Mouse (Mus musculus): ENCODE results near the gene Zbtb1. TPM values are rescaled to one million over a fixed set of nuclear protein-coding genes. Genes with fewer than 3 reads are reported as not detected.

Gene Zbtb1
- total RNA-seq, 2 experiments from 2014 or later = 3.6 to 4.3 TPM

DNA sequence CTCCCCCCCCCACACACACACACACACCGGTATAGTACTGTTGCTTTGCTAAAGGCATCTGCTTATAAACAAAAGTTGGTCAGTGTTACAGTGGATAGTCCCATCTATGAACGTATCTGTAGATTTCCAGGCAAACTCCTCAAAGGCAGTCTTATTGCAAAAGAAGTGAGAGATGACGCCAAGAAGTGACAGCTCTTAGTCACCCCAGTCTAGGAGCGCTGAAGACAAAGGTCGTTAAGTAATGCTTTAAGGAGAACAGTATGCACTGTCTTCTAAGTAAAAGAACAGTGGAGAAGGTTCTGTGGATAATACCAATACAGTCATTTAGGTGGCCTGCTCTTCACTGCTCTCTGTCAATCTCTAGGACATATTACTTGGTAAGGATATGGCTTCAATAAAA, 22.9 kb downstream of the Zbtb1 start:
- intact Hi-C loops (cut with DNase I) = no loop called here
- no peak for DNase-seq
- Histone ChIP-seq H3K4me3 (no peak overlapping the region), H3K27ac (no peak overlapping the region)
- TF ChIP-seq CTCF (IDR thresholded peaks at IDR 0.05) = no peak

DNA sequence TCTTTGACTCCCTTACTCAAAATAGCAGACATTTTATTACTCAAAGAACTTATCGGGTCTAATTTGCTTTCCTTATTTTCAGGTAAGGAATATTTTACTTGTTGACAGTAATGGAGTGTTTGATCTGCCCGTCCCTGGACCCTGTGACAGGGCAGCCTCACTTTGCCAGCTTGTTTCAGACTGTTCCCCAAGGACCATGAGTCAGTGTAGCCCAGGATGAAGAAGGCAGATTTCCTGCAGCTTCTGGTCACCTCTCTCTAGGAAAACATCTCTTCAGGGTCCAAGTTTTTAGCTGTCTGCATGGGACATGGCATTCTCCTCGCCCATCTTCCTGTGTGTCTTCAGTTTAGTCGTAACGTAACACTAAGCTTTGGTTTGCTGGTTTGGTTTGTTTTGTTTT, 27.2 kb downstream of the Zbtb1 start:
- Histone ChIP-seq H3K27ac (no peak overlapping the region), H3K4me3 (no peak overlapping the region)
- no peak for DNase-seq
- intact Hi-C loops (cut with DNase I) = no loop called here
- TF ChIP-seq CTCF (IDR thresholded peaks at IDR 0.05) = no peak

DNA sequence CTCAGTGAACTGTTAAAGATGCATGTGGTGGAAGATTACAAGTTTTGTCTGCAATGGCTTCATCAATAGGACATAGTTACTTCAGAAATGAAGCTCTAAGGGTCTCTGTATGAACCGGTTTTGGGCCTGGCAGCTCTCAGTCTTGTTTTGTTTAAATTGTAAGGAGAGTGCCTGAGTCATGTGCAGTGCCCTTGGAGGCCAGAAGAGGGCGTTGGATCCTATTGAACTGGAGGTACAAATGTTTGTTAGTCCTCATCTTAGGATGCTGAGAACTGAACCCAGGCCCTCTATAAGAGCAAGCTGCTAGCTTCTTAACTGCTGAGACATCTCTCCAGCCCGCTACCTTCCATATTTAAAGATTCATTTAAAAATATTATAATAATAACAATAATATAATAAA, 31.6 kb downstream of the Zbtb1 start:
- peak; percentile 32 for TF ChIP-seq CTCF (IDR thresholded peaks at IDR 0.05)
- H3K27ac ChIP-seq = no peak overlapping the region
- intact Hi-C loops (cut with DNase I) = loop anchor here (5.0 kb wide), 1 partner anchor 136 kb away; no protein-coding TSS in a partner anchor
- H3K4me3 ChIP-seq = no peak overlapping the region
- no peak for DNase-seq

DNA sequence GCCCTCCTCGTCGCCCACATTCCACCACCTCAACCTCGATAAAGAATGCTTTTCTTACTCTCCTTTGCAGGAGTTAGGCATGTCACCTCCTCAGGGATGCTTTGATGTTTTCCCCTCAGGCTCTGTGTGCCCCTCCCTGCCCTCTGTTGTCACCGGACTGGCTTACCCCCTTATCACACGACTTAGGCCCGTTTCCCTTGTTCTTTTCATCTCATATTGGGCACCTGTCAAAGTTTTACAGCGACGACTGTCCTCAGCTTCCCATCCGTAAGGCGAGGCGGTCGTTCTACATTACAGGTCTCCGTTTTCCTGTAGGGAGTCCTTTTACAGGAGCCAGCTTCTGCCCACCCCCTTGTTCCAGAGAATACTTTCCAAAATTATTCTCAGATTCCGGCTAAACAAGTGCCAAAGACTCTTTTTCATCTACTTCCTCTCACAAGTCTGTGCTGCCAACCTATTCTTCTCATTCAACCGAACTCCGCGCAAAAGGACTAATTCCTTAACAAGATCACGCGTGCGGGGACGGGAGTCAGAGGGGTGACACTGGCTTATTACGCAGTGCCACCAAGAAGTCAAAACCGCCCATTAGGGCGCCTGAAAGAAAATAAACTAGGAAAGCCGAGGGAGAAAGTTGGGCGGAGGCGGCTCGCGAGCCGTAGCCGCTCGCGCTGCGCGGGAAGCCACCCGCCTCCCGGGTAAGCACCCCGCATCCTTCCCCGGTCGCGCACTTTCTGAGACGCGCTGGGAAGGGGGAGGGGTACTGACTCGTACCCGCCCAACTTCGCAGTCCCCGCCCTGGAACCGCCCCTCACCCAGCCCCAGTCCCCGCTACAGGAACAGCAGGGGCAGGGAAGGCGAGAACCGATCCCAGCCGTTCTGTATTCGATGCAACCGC, 33.2 kb downstream of the Zbtb1 start:
- Histone ChIP-seq H3K4me3 (peak overlapping the region; percentile 82), H3K27ac (peak overlapping the region; percentile 98)
- TF ChIP-seq CTCF (IDR thresholded peaks at IDR 0.05) = no peak
- DNase-seq = peak; percentile 94
- intact Hi-C loops (cut with DNase I) = loop anchor here (5.0 kb wide), 1 partner anchor 134 kb away; no protein-coding TSS in a partner anchor

DNA sequence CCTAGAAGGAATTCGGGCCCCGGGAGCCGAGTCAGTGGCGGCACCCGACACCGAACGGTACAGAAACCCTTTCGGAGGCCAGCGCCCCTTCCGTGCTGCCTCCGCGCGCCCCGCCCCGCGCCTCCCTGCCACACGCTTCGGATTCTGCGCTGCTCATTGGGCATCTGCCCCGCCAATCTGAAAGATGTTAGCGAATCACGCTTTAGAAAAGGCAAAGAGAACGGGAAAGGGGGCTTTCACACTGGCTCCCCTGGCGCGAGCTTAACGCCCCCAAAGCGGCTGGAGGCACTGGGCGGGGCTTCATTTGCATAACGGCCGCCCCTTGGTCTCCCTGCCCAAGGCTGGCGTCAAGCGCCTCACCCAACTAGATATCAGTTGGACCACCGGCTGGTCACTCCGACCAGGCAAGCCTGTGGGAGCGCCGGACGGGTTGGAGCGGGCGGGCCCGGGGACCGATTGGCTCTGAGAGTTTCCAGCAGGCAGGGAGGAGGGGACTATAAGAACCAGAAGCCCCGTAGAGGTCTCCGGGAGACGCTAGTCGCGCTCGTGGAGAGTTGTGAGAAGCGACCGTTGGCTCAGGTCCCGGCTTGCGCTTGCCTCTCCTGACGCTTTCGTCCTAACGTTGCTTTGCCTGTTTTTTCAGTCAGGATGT, 33.9 kb downstream of the Zbtb1 start, which contains the start of gene Hspa2:
Hspa2 (plus strand) TSS at position 291 of the 652 bp plus-strand sequence.
- intact Hi-C loops (cut with DNase I) = loop anchor here (1.0 to 5.0 kb wide), 3 partner anchors 35 to 133 kb away; partner anchors contain the start of gene Zbtb25
- no peak for TF ChIP-seq CTCF (IDR thresholded peaks at IDR 0.05)
- DNase-seq = peak; percentile 99
- Histone ChIP-seq H3K27ac (peak within 1 kb of the TSS; percentile 98), H3K4me3 (peak within 1 kb of the TSS; percentile 82)

DNA sequence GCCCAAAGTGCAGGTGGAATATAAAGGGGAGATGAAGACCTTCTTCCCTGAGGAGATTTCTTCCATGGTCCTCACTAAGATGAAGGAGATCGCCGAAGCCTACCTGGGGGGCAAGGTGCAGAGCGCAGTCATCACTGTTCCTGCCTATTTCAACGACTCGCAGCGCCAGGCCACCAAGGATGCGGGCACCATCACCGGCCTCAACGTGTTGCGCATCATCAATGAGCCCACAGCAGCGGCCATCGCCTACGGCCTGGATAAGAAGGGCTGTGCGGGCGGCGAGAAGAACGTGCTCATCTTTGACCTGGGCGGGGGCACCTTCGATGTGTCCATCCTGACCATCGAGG, 34.7 kb downstream of the Zbtb1 start:
- peak overlapping the region; percentile 82 for H3K4me3 ChIP-seq
- no peak for TF ChIP-seq CTCF (IDR thresholded peaks at IDR 0.05)
- intact Hi-C loops (cut with DNase I) = loop anchor here (1.0 to 5.0 kb wide), 3 partner anchors 36 to 132 kb away; partner anchors contain the start of gene Zbtb25
- H3K27ac ChIP-seq = peak overlapping the region; percentile 98
- DNase-seq = peak; percentile 25

DNA sequence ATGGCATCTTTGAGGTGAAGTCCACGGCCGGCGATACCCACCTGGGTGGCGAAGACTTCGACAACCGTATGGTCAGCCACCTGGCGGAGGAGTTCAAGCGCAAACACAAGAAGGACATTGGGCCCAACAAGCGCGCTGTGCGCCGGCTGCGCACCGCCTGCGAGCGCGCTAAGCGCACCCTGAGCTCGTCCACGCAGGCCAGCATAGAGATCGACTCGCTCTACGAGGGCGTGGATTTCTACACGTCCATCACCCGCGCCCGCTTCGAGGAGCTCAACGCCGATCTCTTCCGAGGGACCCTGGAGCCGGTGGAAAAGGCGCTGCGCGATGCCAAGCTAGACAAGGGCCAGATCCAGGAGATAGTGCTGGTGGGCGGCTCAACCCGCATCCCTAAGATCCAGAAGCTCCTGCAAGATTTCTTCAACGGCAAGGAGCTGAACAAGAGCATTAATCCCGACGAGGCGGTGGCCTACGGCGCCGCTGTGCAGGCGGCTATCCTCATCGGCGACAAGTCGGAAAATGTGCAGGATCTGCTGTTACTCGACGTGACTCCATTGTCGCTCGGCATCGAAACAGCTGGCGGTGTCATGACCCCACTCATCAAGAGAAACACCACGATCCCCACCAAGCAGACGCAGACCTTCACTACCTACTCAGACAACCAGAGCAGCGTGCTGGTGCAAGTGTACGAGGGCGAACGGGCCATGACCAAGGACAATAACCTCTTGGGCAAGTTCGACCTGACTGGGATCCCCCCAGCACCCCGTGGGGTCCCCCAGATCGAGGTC, 35.3 kb downstream of the Zbtb1 start:
- TF ChIP-seq CTCF (IDR thresholded peaks at IDR 0.05) = no peak; the same call in 1 of the 2 replicates
- H3K4me3 ChIP-seq = peak overlapping the region; percentile 82
- peak; percentile 28 for DNase-seq
- intact Hi-C loops (cut with DNase I) = loop anchor here (2.0 kb wide), 1 partner anchor 61 kb away; no protein-coding TSS in a partner anchor
- H3K27ac ChIP-seq = no peak overlapping the region; the same call in 1 of the 2 replicates

DNA sequence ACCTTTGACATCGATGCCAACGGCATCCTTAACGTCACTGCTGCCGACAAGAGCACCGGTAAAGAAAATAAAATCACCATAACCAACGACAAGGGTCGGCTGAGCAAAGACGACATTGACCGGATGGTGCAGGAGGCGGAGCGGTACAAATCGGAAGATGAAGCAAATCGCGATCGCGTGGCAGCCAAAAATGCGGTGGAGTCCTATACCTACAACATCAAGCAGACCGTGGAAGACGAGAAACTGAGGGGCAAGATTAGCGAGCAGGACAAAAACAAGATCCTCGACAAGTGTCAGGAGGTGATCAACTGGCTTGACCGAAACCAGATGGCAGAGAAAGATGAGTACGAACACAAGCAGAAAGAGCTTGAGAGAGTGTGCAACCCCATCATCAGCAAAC, 35.9 kb downstream of the Zbtb1 start:
- intact Hi-C loops (cut with DNase I) = loop anchor here (2.0 kb wide), 1 partner anchor 61 kb away; no protein-coding TSS in a partner anchor
- DNase-seq = peak; percentile 20
- no peak for TF ChIP-seq CTCF (IDR thresholded peaks at IDR 0.05)
- H3K27ac ChIP-seq = no peak overlapping the region
- peak overlapping the region; percentile 82 for H3K4me3 ChIP-seq

DNA sequence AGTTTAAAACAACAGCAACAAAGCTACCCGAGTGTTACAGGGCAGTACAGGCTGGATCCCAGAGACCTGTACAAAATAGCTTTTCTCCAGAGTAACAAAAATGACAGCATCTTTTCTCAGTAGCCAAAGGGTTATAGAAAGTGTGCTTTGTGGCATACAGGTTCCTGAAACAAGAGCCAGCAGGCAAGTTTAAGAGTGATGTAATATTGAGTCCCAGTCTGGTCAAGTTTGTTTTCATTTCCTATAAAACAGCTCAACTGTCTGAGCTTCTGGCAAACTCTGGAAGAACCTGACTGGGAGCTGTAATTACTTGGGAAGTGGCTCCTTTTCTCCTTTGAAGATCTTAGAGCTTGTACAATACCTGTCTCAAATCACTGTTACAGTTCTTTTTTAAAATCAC, 37.1 kb downstream of the Zbtb1 start:
- H3K27ac ChIP-seq = no peak overlapping the region
- H3K4me3 ChIP-seq = no peak overlapping the region
- intact Hi-C loops (cut with DNase I) = no loop called here
- no peak for TF ChIP-seq CTCF (IDR thresholded peaks at IDR 0.05)
- DNase-seq = no peak

DNA sequence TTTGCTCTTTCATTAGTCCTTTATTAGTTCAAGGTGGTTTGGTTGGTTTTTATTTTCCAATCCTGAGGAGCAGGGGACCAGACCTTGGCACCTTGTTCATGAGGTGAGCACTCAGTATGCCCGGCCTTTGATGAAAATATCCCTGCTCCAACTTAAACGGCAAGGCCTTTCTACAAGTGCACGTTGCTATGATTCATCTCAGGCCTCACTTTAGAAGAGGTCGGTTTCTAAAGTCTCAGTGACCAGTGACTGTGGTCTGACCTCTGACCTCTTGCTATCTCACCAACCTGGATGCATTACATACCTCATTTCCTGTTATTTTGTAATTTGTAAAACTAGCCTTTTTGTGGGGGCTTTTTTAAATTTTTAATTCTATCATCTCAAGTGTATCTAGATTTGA, 39.1 kb downstream of the Zbtb1 start:
- no peak for DNase-seq
- intact Hi-C loops (cut with DNase I) = no loop called here
- Histone ChIP-seq H3K27ac (no peak overlapping the region), H3K4me3 (no peak overlapping the region)
- TF ChIP-seq CTCF (IDR thresholded peaks at IDR 0.05) = no peak

DNA sequence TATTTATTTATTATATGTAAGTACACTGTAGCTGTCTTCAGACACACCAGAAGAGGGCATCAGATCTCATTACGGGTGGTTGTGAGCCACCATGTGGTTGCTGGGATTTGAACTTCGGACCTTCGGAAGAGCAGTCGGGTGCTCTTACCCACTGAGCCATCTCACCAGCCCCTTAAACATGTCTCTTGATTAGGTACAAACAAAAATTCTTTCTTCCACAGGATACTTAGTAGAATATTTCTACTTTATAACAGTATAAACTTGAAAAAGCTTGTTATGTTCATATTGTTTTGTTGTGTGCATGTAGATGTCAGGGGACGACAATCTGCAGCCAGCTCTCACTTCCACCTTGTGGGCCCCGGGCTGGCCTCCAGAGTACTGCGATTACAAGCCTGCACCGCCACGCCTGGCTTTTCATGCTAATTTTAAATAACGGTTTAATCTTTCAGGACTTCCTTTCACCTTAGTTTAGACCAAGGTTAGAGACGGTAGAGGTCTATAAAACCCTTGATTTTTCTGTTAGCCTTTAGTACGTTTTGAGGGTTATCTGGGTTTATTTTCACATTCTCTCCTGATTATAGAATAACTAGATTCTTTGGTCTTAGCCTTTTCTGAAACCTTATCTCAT, 45.4 kb downstream of the Zbtb1 start:
- intact Hi-C loops (cut with DNase I) = no loop called here
- H3K4me3 ChIP-seq = no peak overlapping the region
- no peak for TF ChIP-seq CTCF (IDR thresholded peaks at IDR 0.05)
- peak; percentile 52 for DNase-seq
- no peak overlapping the region for H3K27ac ChIP-seq

DNA sequence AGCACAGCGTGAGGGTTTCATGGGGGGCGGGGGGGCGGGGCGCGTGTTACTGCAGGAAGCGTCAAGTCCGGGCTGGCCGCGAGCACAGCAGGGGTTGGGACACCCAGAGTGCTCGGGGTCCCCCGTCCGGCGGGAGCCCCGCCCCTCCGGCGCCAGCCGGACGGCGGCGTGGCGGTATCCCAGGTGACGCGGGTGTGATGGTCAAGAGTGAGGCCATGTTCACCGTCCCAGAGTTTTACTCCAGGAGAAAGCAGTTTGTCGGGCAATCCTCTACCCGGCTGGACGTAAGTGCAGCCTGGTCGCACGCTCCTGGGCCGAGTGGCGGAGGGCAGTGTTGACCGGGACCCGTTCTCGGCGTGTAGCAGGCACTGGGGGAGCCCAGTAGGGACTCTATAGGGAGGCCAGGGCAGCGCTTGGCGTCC, 47.4 kb downstream of the Zbtb1 start, which contains the start of gene Ppp1r36:
Ppp1r36 (plus strand) TSS at position 106 of the 422 bp plus-strand sequence.
- Histone ChIP-seq H3K4me3 (peak within 1 kb of the TSS; percentile 69), H3K27ac (no peak within 1 kb of the TSS; the same call in 1 of the 2 replicates)
- intact Hi-C loops (cut with DNase I) = no loop called here
- DNase-seq = peak; percentile 43
- no peak for TF ChIP-seq CTCF (IDR thresholded peaks at IDR 0.05)
